Mouse (Mus musculus): Measurements from ENCODE around the gene Btg2.

- TF ChIP-seq GATA1 (IDR thresholded peaks at IDR 0.05; ENCODE audit: low read length) (no peak), TAL1 (IDR thresholded peaks at IDR 0.05; ENCODE audit: low read length) (no peak)
Observed at GRCm38 (mm10) chr1:134075532-134075931, 3.4 kb downstream of the Btg2 start.
